ENCODE assay signal across 23 mouse cellular contexts in the genomic region with DNA sequence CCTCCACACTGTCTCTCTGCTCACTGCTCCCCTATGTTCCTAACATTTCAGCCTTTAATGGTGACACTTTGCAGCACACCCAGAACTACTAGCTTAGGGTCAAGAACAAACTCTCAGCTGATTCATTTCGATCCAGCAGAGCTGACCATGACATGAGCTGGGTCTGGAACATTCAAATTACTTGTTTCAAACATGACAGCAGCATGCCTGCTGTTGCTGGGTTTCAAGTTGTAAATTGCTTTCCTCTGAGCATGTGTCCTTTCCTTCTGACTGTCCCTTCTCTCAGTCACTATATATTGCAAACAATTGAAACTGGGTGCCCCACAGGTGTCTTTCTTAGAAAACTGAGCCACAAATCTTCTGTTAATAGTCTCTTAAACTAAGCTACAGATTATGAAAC. TPM values are rescaled to one million over a fixed set of nuclear protein-coding genes. Genes with fewer than 3 reads are reported as not detected.
DNase-seq lines count a peak whose midpoint lies in the region; ATAC-seq and TF ChIP-seq lines count a peak whose summit lies in the region.
"Had no signal": no experiment of that assay in that cellular context is flagged by ENCODE, and none has a peak within 500 bp of the region (broad histone marks: within the 10 kb centered on the region; RNA-seq: fewer than 3 reads in every experiment).

No protein-coding gene starts in this region.

- no peaks in the 10 kb centered on the region for H3K27me3 ChIP-seq in midbrain, embryonic 11.5 days (ENCODE audit: control insufficient read depth, insufficient read depth, low read length)
- no peaks in the 10 kb centered on the region for H3K27me3 ChIP-seq in midbrain, embryonic 13.5 days
- H3K27me3 ChIP-seq in CH12.LX (replicated peaks): no peaks in the 10 kb centered on the region
- H3K27me3 ChIP-seq in liver, embryonic 11.5 days (replicated peaks; ENCODE audit: control insufficient read depth, insufficient read depth, low read length): no peaks in the 10 kb centered on the region

- ATAC-seq in midbrain, embryonic 11.5 days (ENCODE audit: low FRiP score): no peak
- no peak for ATAC-seq in midbrain, embryonic 13.5 days
- ATAC-seq in liver, embryonic 11.5 days (replicated peaks; ENCODE audit: low FRiP score): no peak
- ATAC-seq: activated CD4-positive, CD25-positive, alpha-beta regulatory T cell, adult 4 months; CD4-positive, CD25-positive, alpha-beta regulatory T cell, adult 4 months; Patski had no signal

- H3K36me3 ChIP-seq in midbrain, embryonic 11.5 days (ENCODE audit: control insufficient read depth, insufficient read depth, low read length): no peaks in the 10 kb centered on the region
- H3K36me3 ChIP-seq in midbrain, embryonic 13.5 days: no peaks in the 10 kb centered on the region
- H3K36me3 ChIP-seq in CH12.LX (replicated peaks in 1 of 2; ENCODE audit: control insufficient read depth in 1 of 2, insufficient read depth in 1 of 2, low read length in 1 of 2): no peaks in the 10 kb centered on the region
- no peaks in the 10 kb centered on the region for H3K36me3 ChIP-seq in liver, embryonic 11.5 days (ENCODE audit: control insufficient read depth, insufficient read depth, low read length)
- H3K36me3 ChIP-seq: G1E had no signal

- WGBS in midbrain, embryonic 11.5 days: 86% methylated on average over 1 of the region's 1 CpGs
- 80% methylated on average over 1 of the region's 1 CpGs for WGBS in midbrain, embryonic 13.5 days
- 84% methylated on average over 1 of the region's 1 CpGs for WGBS in liver, embryonic 11.5 days

- dilution Hi-C loops in CH12.LX (cut with MboI; ENCODE audit: extremely low pct_ligation_motif_present, extremely low pct_unique_long_range_greater_than_20kb, low sequenced_read_pairs): no loop called here

- no peak overlapping the region for H3K27ac ChIP-seq in midbrain, embryonic 11.5 days (ENCODE audit: low read depth, low read length)
- H3K27ac ChIP-seq in midbrain, embryonic 13.5 days: no peak overlapping the region
- H3K27ac ChIP-seq in CH12.LX (ENCODE audit: insufficient read depth, low read depth): peak overlapping the region; percentile 94
- H3K27ac ChIP-seq in liver, embryonic 11.5 days (ENCODE audit: low read depth, low read length): no peak overlapping the region

- H3K79me2 ChIP-seq in CH12.LX (replicated peaks; ENCODE audit: control insufficient read depth, extremely low read depth, insufficient read depth, poor library complexity, severe bottlenecking): no peaks in the 10 kb centered on the region

- peak; percentile 46 for DNase-seq in heart, adult 11 months
- no peak for DNase-seq in heart, adult 18-20 months
- DNase-seq in midbrain, embryonic 11.5 days (ENCODE audit: low spot score, missing footprints): peak; percentile 62
- DNase-seq in A20 (ENCODE audit: low read depth, low spot score) (peak; percentile 6), CH12.LX (ENCODE audit: extremely low read depth) (peak; percentile 59)
- no peak for DNase-seq in liver, embryonic 11.5 days (ENCODE audit: low spot score)
- DNase-seq in cerebellum, postnatal 10 days: no peak
- DNase-seq: adrenal gland, adult 2 months; adrenal gland, adult 8-10 months; adrenal gland, postnatal 10 days; adrenal gland, postnatal 14 days; adrenal gland, postnatal 25 days; adrenal gland, postnatal 36 days; B cell, adult 2 months; cerebellum, adult 11 months; cerebellum, adult 11-12 months; cerebellum, adult 18-20 months; cerebellum, adult 2 months had no signal

- TF ChIP-seq POLR2A in CH12.LX (IDR thresholded peaks at IDR 0.05; ENCODE audit: low read depth, low read length): no peak

- H3K4me1 ChIP-seq in midbrain, embryonic 11.5 days (ENCODE audit: control insufficient read depth, insufficient read depth, low read length): no peaks in the 10 kb centered on the region
- peaks cover 9% of the 10 kb centered on the region for H3K4me1 ChIP-seq in midbrain, embryonic 13.5 days (replicated peaks)
- peaks cover 14 to 17% of the 10 kb centered on the region in 2 experiments for H3K4me1 ChIP-seq in CH12.LX (ENCODE audit: control insufficient read depth in 1 of 2, insufficient read depth in 2 of 2)
- no peaks in the 10 kb centered on the region for H3K4me1 ChIP-seq in liver, embryonic 11.5 days (replicated peaks; ENCODE audit: control insufficient read depth, insufficient read depth, low read length)

- H3K9me3 ChIP-seq in midbrain, embryonic 11.5 days (ENCODE audit: control insufficient read depth, low read length): no peaks in the 10 kb centered on the region
- H3K9me3 ChIP-seq in midbrain, embryonic 13.5 days: no peaks in the 10 kb centered on the region
- peaks cover 4% of the 10 kb centered on the region for H3K9me3 ChIP-seq in CH12.LX (replicated peaks; ENCODE audit: low read length)
- no peaks in the 10 kb centered on the region for H3K9me3 ChIP-seq in liver, embryonic 11.5 days (ENCODE audit: control insufficient read depth, low read length)

- TF ChIP-seq CTCF in CH12.LX (conservative IDR thresholded peaks at IDR 0.05 in 1 of 2, IDR thresholded peaks at IDR 0.05 in 1 of 2; ENCODE audit: low read depth in 2 of 2, low read length in 2 of 2): no peak

- no peak overlapping the region for H3K4me2 ChIP-seq in midbrain, embryonic 11.5 days
- H3K4me2 ChIP-seq in midbrain, embryonic 13.5 days (replicated peaks): no peak overlapping the region
- no peak overlapping the region for H3K4me2 ChIP-seq in CH12.LX (ENCODE audit: insufficient read depth, low read depth, poor library complexity, severe bottlenecking)
- no peak overlapping the region for H3K4me2 ChIP-seq in liver, embryonic 11.5 days

- TF ChIP-seq EP300 in CH12.LX (IDR thresholded peaks at IDR 0.05; ENCODE audit: low read length): peak; percentile 99

- no peak overlapping the region for H3K9ac ChIP-seq in midbrain, embryonic 11.5 days (ENCODE audit: low read length)
- no peak overlapping the region for H3K9ac ChIP-seq in midbrain, embryonic 13.5 days (replicated peaks)
- no peak overlapping the region for H3K9ac ChIP-seq in CH12.LX (ENCODE audit: insufficient read depth, low read depth)
- no peak overlapping the region for H3K9ac ChIP-seq in liver, embryonic 11.5 days (ENCODE audit: low read depth, low read length)

- no peak overlapping the region for H3K4me3 ChIP-seq in midbrain, embryonic 11.5 days (ENCODE audit: low read depth, low read length)
- no peak overlapping the region for H3K4me3 ChIP-seq in midbrain, embryonic 13.5 days (replicated peaks)
- peak overlapping the region in 1 of 3 experiments; percentile 53 for H3K4me3 ChIP-seq in CH12.LX (replicated peaks in 1 of 3; ENCODE audit: low read depth in 2 of 3, low read length in 2 of 3, poor library complexity in 1 of 3)
- H3K4me3 ChIP-seq in liver, embryonic 11.5 days (ENCODE audit: low read depth, low read length): no peak overlapping the region

- in situ Hi-C loops in CH12.LX (cut with MboI; ENCODE audit: low pct_ligation_motif_present, low pct_unique_long_range_greater_than_20kb, low sequenced_read_pairs): no loop called here

- peak; percentile 23 for TF ChIP-seq RAD21 in CH12.LX (IDR thresholded peaks at IDR 0.05; ENCODE audit: low read depth, low read length)

TF ChIP-seq in CH12.LX, 34 proteins besides CTCF, POLR2A, EP300 and RAD21 (continues in another document):
- no peak for TF ChIP-seq CHD1 (IDR thresholded peaks at IDR 0.05; ENCODE audit: low read depth, low read length)
- no peak for TF ChIP-seq NELFE (IDR thresholded peaks at IDR 0.05; ENCODE audit: low read depth, low read length)
- TF ChIP-seq JUND (conservative IDR thresholded peaks at IDR 0.05; ENCODE audit: low read depth, low read length): peak; percentile 99
- TF ChIP-seq TCF12 (IDR thresholded peaks at IDR 0.05; ENCODE audit: low read depth, low read length): peak; percentile 100
- peak; percentile 94 for TF ChIP-seq ETS1 (conservative IDR thresholded peaks at IDR 0.05; ENCODE audit: low read depth, low read length)
- no peak for TF ChIP-seq USF2 (conservative IDR thresholded peaks at IDR 0.05; ENCODE audit: low read depth, low read length)
- peak; percentile 89 for TF ChIP-seq MAZ (IDR thresholded peaks at IDR 0.05; ENCODE audit: low read depth, low read length)
- TF ChIP-seq KAT2A (IDR thresholded peaks at IDR 0.05; ENCODE audit: insufficient replicate concordance, low read length): 0 out of 2 replicates have a peak, but pooled peaks have one; percentile 50
- peak; percentile 37; the same call in 1 of the 2 replicates for TF ChIP-seq SMC3 (IDR thresholded peaks at IDR 0.05; ENCODE audit: low read depth, low read length)
- peak; percentile 91 for TF ChIP-seq SIN3A (IDR thresholded peaks at IDR 0.05; ENCODE audit: low read length)
- peak; percentile 44 for TF ChIP-seq ELF1 (IDR thresholded peaks at IDR 0.05; ENCODE audit: low read depth, low read length)
- no peak for TF ChIP-seq UBTF (IDR thresholded peaks at IDR 0.05; ENCODE audit: low read depth, low read length)
- peak; percentile 95 for TF ChIP-seq MYC (IDR thresholded peaks at IDR 0.05; ENCODE audit: low read depth, low read length)
- no peak for TF ChIP-seq GABPA (IDR thresholded peaks at IDR 0.05; ENCODE audit: insufficient replicate concordance, low read depth, low read length)
- TF ChIP-seq NRF1 (IDR thresholded peaks at IDR 0.05; ENCODE audit: low read depth, low read length): peak; percentile 55; the same call in 1 of the 2 replicates
- TF ChIP-seq MAX (IDR thresholded peaks at IDR 0.05; ENCODE audit: low read length): peak; percentile 94
- no peak for TF ChIP-seq TBP (conservative IDR thresholded peaks at IDR 0.05; ENCODE audit: low read depth, low read length)
- TF ChIP-seq MEF2A (IDR thresholded peaks at IDR 0.05; ENCODE audit: borderline replicate concordance, low read depth, low read length): peak; percentile 98
- TF ChIP-seq BHLHE40 (IDR thresholded peaks at IDR 0.05; ENCODE audit: low read depth, low read length): peak; percentile 97
- TF ChIP-seq ZC3H11A (IDR thresholded peaks at IDR 0.05; ENCODE audit: low read depth, low read length): no peak
- peak; percentile 90 for TF ChIP-seq MAFK (IDR thresholded peaks at IDR 0.05; ENCODE audit: insufficient replicate concordance, low read length)
- TF ChIP-seq ZKSCAN1 (IDR thresholded peaks at IDR 0.05; ENCODE audit: borderline replicate concordance, low read depth, low read length): peak; percentile 80
- TF ChIP-seq MXI1 (IDR thresholded peaks at IDR 0.05; ENCODE audit: low read depth, low read length): peak; percentile 84; the same call in 1 of the 2 replicates
- peak; percentile 100 for TF ChIP-seq IRF4 (IDR thresholded peaks at IDR 0.05; ENCODE audit: low read depth, low read length)

RNA-seq across cellular contexts. Expression of gene Cmc1, which starts 43.3 kb away (rescaled TPM):
- 10 to 100 TPM; 31.8 to 33.0 TPM for total RNA-seq in heart, adult 18-20 months (2021)
- 40.1 and 41.5 TPM in 2 replicates for polyA plus RNA-seq in midbrain, embryonic 11.5 days (2014; fragmentation: Nextera tagmentation; extraction: Ambion mirVana)
- polyA plus RNA-seq in midbrain, embryonic 13.5 days (2015; fragmentation: Nextera tagmentation; extraction: Ambion mirVana): 45.9 and 48.5 TPM in 2 replicates
- total RNA-seq in CH12.LX (2012; rRNA removed) (21.6 and 24.7 TPM in 2 replicates), CH12.LX (2014; rRNA removed) (16.1 and 17.1 TPM in 2 replicates)
- 18.0 and 18.2 TPM in 2 replicates for polyA plus RNA-seq in CH12.LX (2012; ENCODE audit: insufficient read length, low read depth)
- 44.6 and 45.9 TPM in 2 replicates for polyA plus RNA-seq in liver, embryonic 11.5 days (2014; fragmentation: Nextera tagmentation; extraction: Ambion mirVana)

Comparison
In these comparisons a context has a peak if more than half of its experiments do, and no peak if none do; other contexts are left out.
1. DNase-seq: peak in heart, adult 11 months (single experiment), midbrain, embryonic 11.5 days (single experiment), A20 (single experiment) and CH12.LX (single experiment); none in heart, adult 18-20 months (0 of 2), liver, embryonic 11.5 days (single experiment) and cerebellum, postnatal 10 days (0 of 2).